9 mouse cellular contexts compared by ENCODE assay signal in genomic region chr6:124741842-124742241, GRCm38 (mm10). TPM values are rescaled to one million over a fixed set of nuclear protein-coding genes. Genes with fewer than 3 reads are reported as not detected.
DNase-seq lines count a peak whose midpoint lies in the region; ATAC-seq and TF ChIP-seq lines count a peak whose summit lies in the region.
"Had no signal": no experiment of that assay in that cellular context is flagged by ENCODE, and none has a peak within 500 bp of the region (broad histone marks: within the 10 kb centered on the region; RNA-seq: fewer than 3 reads in every experiment).

No protein-coding gene starts in this region.

- peak overlapping the region; percentile 87 for H3K4me2 ChIP-seq in hindbrain, embryonic 15.5 days
- H3K4me2 ChIP-seq in midbrain, embryonic 15.5 days: peak overlapping the region; percentile 63

- no peak for TF ChIP-seq CTCF in kidney, adult 2 months (conservative IDR thresholded peaks at IDR 0.05; ENCODE audit: insufficient read depth, insufficient read length, low read depth, low read length)

- H3K9me3 ChIP-seq in hindbrain, embryonic 15.5 days: no peaks in the 10 kb centered on the region
- H3K9me3 ChIP-seq in midbrain, embryonic 15.5 days: no peaks in the 10 kb centered on the region

- peaks cover 24% of the 10 kb centered on the region for H3K4me1 ChIP-seq in kidney, adult 2 months (ENCODE audit: control insufficient read depth, insufficient read depth, low read length)
- H3K4me1 ChIP-seq in brown adipose tissue, adult 24 weeks (ENCODE audit: control insufficient read depth, insufficient read depth, insufficient read length, low read length): peaks cover 11% of the 10 kb centered on the region; the same call in 1 of the 2 replicates
- H3K4me1 ChIP-seq in hindbrain, embryonic 15.5 days (replicated peaks): peaks cover 46% of the 10 kb centered on the region
- H3K4me1 ChIP-seq in midbrain, embryonic 15.5 days: peaks cover 51% of the 10 kb centered on the region

- H3K4me3 ChIP-seq in kidney, adult 2 months (ENCODE audit: insufficient read depth, low read depth, low read length): peak overlapping the region; percentile 47
- no peak overlapping the region for H3K4me3 ChIP-seq in brown adipose tissue, adult 24 weeks (ENCODE audit: insufficient read depth, low read depth, low read length)
- H3K4me3 ChIP-seq in hindbrain, embryonic 15.5 days: peak overlapping the region; percentile 69
- H3K4me3 ChIP-seq in midbrain, embryonic 15.5 days: peak overlapping the region; percentile 55

- H3K36me3 ChIP-seq in kidney, adult 2 months (ENCODE audit: control insufficient read depth, insufficient read depth, low read length): no peaks in the 10 kb centered on the region
- peaks cover 26% of the 10 kb centered on the region for H3K36me3 ChIP-seq in hindbrain, embryonic 15.5 days
- peaks cover 24% of the 10 kb centered on the region for H3K36me3 ChIP-seq in midbrain, embryonic 15.5 days (replicated peaks)

- H3K9ac ChIP-seq in hindbrain, embryonic 15.5 days: peak overlapping the region; percentile 97
- H3K9ac ChIP-seq in midbrain, embryonic 15.5 days: peak overlapping the region; percentile 69

- DNase-seq in kidney, adult 2 months: no peak
- DNase-seq in kidney, postnatal 25 days: no peak
- no peak for DNase-seq in thymus, postnatal 36 days
- DNase-seq in adrenal gland, postnatal 4 days (ENCODE audit: low spot score in 2 of 2): no peak
- no peak for DNase-seq in thymus, postnatal 10 days (ENCODE audit: low spot score in 2 of 2)

- no peaks in the 10 kb centered on the region for H3K27me3 ChIP-seq in kidney, adult 2 months (replicated peaks; ENCODE audit: control insufficient read depth, insufficient read depth, low read length)
- no peaks in the 10 kb centered on the region for H3K27me3 ChIP-seq in hindbrain, embryonic 15.5 days
- H3K27me3 ChIP-seq in midbrain, embryonic 15.5 days (replicated peaks): no peaks in the 10 kb centered on the region
- H3K27me3 ChIP-seq: Patski had no signal

- peak overlapping the region; percentile 99 for H3K27ac ChIP-seq in kidney, adult 2 months (ENCODE audit: insufficient read depth, low read depth, low read length)
- H3K27ac ChIP-seq in brown adipose tissue, adult 24 weeks (replicated peaks; ENCODE audit: low read depth, low read length): peak overlapping the region; percentile 33
- H3K27ac ChIP-seq in hindbrain, embryonic 15.5 days (replicated peaks): peak overlapping the region; percentile 99
- peak overlapping the region; percentile 98 for H3K27ac ChIP-seq in midbrain, embryonic 15.5 days

- no peak for ATAC-seq in hindbrain, embryonic 15.5 days (ENCODE audit: low FRiP score, low read depth)
- ATAC-seq in midbrain, embryonic 15.5 days (replicated peaks): no peak

- WGBS in kidney, adult 2 months: 68% methylated on average over 3 of the region's 3 CpGs
- WGBS in hindbrain, embryonic 15.5 days: 71% methylated on average over 3 of the region's 3 CpGs
- 68% methylated on average over 3 of the region's 3 CpGs for WGBS in midbrain, embryonic 15.5 days

- no peak for TF ChIP-seq POLR2A in kidney, adult 2 months (IDR thresholded peaks at IDR 0.05; ENCODE audit: low read depth, low read length)

RNA-seq across cellular contexts. Expression of gene Grcc10, which starts 0.7 kb away (rescaled TPM):
- polyA plus RNA-seq in kidney, adult 2 months (2012; rRNA removed): 387 and 474 TPM in 2 replicates
- polyA plus RNA-seq in brown adipose tissue, adult 24 weeks (2012; ENCODE audit: insufficient read depth, insufficient read length, missing spikeins): 301 and 355 TPM in 2 replicates
- polyA plus RNA-seq in hindbrain, embryonic 15.5 days (2015; fragmentation: Nextera tagmentation; extraction: Ambion mirVana): 626 and 628 TPM in 2 replicates
- polyA plus RNA-seq in midbrain, embryonic 15.5 days (2015; fragmentation: Nextera tagmentation; extraction: Ambion mirVana): 668 and 674 TPM in 2 replicates
- total RNA-seq in adrenal gland, postnatal 4 days (2021): 100 to 1,000 TPM; 313 TPM

RNA-seq across cellular contexts. Expression of gene Ptpn6, which starts 3.3 kb away (rescaled TPM):
- 21.5 and 31.7 TPM in 2 replicates for polyA plus RNA-seq in kidney, adult 2 months (2012; rRNA removed)
- polyA plus RNA-seq in brown adipose tissue, adult 24 weeks (2012; ENCODE audit: insufficient read depth, insufficient read length, missing spikeins): 13.5 and 14.1 TPM in 2 replicates
- polyA plus RNA-seq in hindbrain, embryonic 15.5 days (2015; fragmentation: Nextera tagmentation; extraction: Ambion mirVana): 3.7 and 6.6 TPM in 2 replicates
- 3.9 and 5.6 TPM in 2 replicates for polyA plus RNA-seq in midbrain, embryonic 15.5 days (2015; fragmentation: Nextera tagmentation; extraction: Ambion mirVana)
- total RNA-seq in adrenal gland, postnatal 4 days (2021): 1 to 10 TPM; 8.3 to 8.4 TPM

RNA-seq across cellular contexts. Expression of gene Gm45234, which starts 14.0 kb away (rescaled TPM):
- not detected in 2 replicates for polyA plus RNA-seq in kidney, adult 2 months (2012; rRNA removed)
- polyA plus RNA-seq in brown adipose tissue, adult 24 weeks (2012; ENCODE audit: insufficient read depth, insufficient read length, missing spikeins): not detected in 2 replicates
- not detected in 2 replicates for polyA plus RNA-seq in hindbrain, embryonic 15.5 days (2015; fragmentation: Nextera tagmentation; extraction: Ambion mirVana)
- not detected in 2 replicates for polyA plus RNA-seq in midbrain, embryonic 15.5 days (2015; fragmentation: Nextera tagmentation; extraction: Ambion mirVana)
- total RNA-seq in adrenal gland, postnatal 4 days (2021): 1 to 10 TPM in 1 of 2 experiments, not detected in 1; 2.2 TPM

RNA-seq across cellular contexts. Expression of gene Atn1, which starts 14.5 kb away (rescaled TPM):
- polyA plus RNA-seq in kidney, adult 2 months (2012; rRNA removed): 49.1 and 65.4 TPM in 2 replicates
- polyA plus RNA-seq in brown adipose tissue, adult 24 weeks (2012; ENCODE audit: insufficient read depth, insufficient read length, missing spikeins): 31.7 and 35.7 TPM in 2 replicates
- polyA plus RNA-seq in hindbrain, embryonic 15.5 days (2015; fragmentation: Nextera tagmentation; extraction: Ambion mirVana): 26.8 and 30.4 TPM in 2 replicates
- 32.7 and 34.3 TPM in 2 replicates for polyA plus RNA-seq in midbrain, embryonic 15.5 days (2015; fragmentation: Nextera tagmentation; extraction: Ambion mirVana)
- total RNA-seq in adrenal gland, postnatal 4 days (2021): 100 to 1,000 TPM in 1 of 2 experiments, 10 to 100 TPM in 1; 99.7 to 111 TPM

RNA-seq across cellular contexts. Expression of gene Eno2, which starts 27.6 kb away (rescaled TPM):
- 2.6 and 3.2 TPM in 2 replicates for polyA plus RNA-seq in kidney, adult 2 months (2012; rRNA removed)
- 0.63 TPM in 1 of 2 replicates, not detected in the other for polyA plus RNA-seq in brown adipose tissue, adult 24 weeks (2012; ENCODE audit: insufficient read depth, insufficient read length, missing spikeins)
- 141 and 144 TPM in 2 replicates for polyA plus RNA-seq in hindbrain, embryonic 15.5 days (2015; fragmentation: Nextera tagmentation; extraction: Ambion mirVana)
- polyA plus RNA-seq in midbrain, embryonic 15.5 days (2015; fragmentation: Nextera tagmentation; extraction: Ambion mirVana): 89.2 and 90.8 TPM in 2 replicates
- total RNA-seq in adrenal gland, postnatal 4 days (2021): 10 to 100 TPM; 17.9 to 28.3 TPM

Comparison
In these comparisons a context has a peak if more than half of its experiments do, and no peak if none do; other contexts are left out.
1. H3K27ac ChIP-seq: peak in every context shown above with its lines; median percentile 99 in kidney, adult 2 months; 99 in hindbrain, embryonic 15.5 days; 98 in midbrain, embryonic 15.5 days; 33 in brown adipose tissue, adult 24 weeks.